Mouse (Mus musculus): Measurements from ENCODE around the gene Hus1b. TPM values are rescaled to one million over a fixed set of nuclear protein-coding genes. Genes with fewer than 3 reads are reported as not detected.

Gene Hus1b
- polyA plus RNA-seq, 1 experiment = 0.10 TPM

GRCm38 (mm10) chr13:30924269-30924668 is 23.3 kb downstream of the Hus1b start:
- no peak overlapping the region for H3K4me3 ChIP-seq (ENCODE audit: low read depth, low read length)
- H3K27me3 ChIP-seq (ENCODE audit: control insufficient read depth, insufficient read depth, low read length) = no peaks in the 10 kb centered on the region
- no peak for TF ChIP-seq POLR2A (IDR thresholded peaks at IDR 0.05; ENCODE audit: low read depth, low read length)
- H3K4me1 ChIP-seq (ENCODE audit: control insufficient read depth, insufficient read depth, insufficient read length, low read length) = no peaks in the 10 kb centered on the region
- peaks cover 15% of the 10 kb centered on the region for H3K36me3 ChIP-seq (ENCODE audit: control insufficient read depth, insufficient read depth, low read length)
- WGBS = 84% methylated on average over 6 of the region's 6 CpGs
- H3K27ac ChIP-seq (ENCODE audit: insufficient read depth, low read depth, low read length) = no peak overlapping the region

GRCm38 (mm10) chr13:30921914-30922313 is 25.6 kb downstream of the Hus1b start:
- H3K4me1 ChIP-seq (ENCODE audit: control insufficient read depth, insufficient read depth, insufficient read length, low read length) = no peaks in the 10 kb centered on the region
- peaks cover 12% of the 10 kb centered on the region for H3K36me3 ChIP-seq (ENCODE audit: control insufficient read depth, insufficient read depth, low read length)
- no peak overlapping the region for H3K27ac ChIP-seq (ENCODE audit: insufficient read depth, low read depth, low read length)
- TF ChIP-seq POLR2A (IDR thresholded peaks at IDR 0.05; ENCODE audit: low read depth, low read length) (no peak), CTCF (IDR thresholded peaks at IDR 0.05; ENCODE audit: extremely low read depth, insufficient read length, insufficient replicate concordance, low read depth, low read length) (no peak)
- H3K4me3 ChIP-seq (ENCODE audit: low read depth, low read length) = no peak overlapping the region
- H3K27me3 ChIP-seq (ENCODE audit: control insufficient read depth, insufficient read depth, low read length) = no peaks in the 10 kb centered on the region
- 87% methylated on average over 4 of the region's 4 CpGs for WGBS

GRCm38 (mm10) chr13:30913757-30914156 is 33.8 kb downstream of the Hus1b start:
- Histone ChIP-seq H3K4me1 (ENCODE audit: control insufficient read depth, insufficient read depth, insufficient read length, low read length) (no peaks in the 10 kb centered on the region), H3K27ac (ENCODE audit: insufficient read depth, low read depth, low read length) (no peak overlapping the region), H3K4me3 (ENCODE audit: low read depth, low read length) (no peak overlapping the region), H3K36me3 (ENCODE audit: control insufficient read depth, insufficient read depth, low read length) (no peaks in the 10 kb centered on the region; the same call in 1 of the 2 replicates), H3K27me3 (ENCODE audit: control insufficient read depth, insufficient read depth, low read length) (no peaks in the 10 kb centered on the region)
- TF ChIP-seq POLR2A (IDR thresholded peaks at IDR 0.05; ENCODE audit: low read depth, low read length) = no peak
- TF ChIP-seq CTCF (IDR thresholded peaks at IDR 0.05; ENCODE audit: extremely low read depth, insufficient read length, insufficient replicate concordance, low read depth, low read length) = no peak

GRCm38 (mm10) chr13:30913028-30913427 is 34.5 kb downstream of the Hus1b start:
- TF ChIP-seq POLR2A (IDR thresholded peaks at IDR 0.05; ENCODE audit: low read depth, low read length) = no peak
- TF ChIP-seq CTCF (IDR thresholded peaks at IDR 0.05; ENCODE audit: extremely low read depth, insufficient read length, insufficient replicate concordance, low read depth, low read length) = no peak
- H3K4me3 ChIP-seq (ENCODE audit: low read depth, low read length) = no peak overlapping the region
- 0 out of 2 replicates have a peak overlapping the region, but pooled peaks have one; percentile 1 for H3K27ac ChIP-seq (ENCODE audit: insufficient read depth, low read depth, low read length)
- no peaks in the 10 kb centered on the region; the same call in 1 of the 2 replicates for H3K36me3 ChIP-seq (ENCODE audit: control insufficient read depth, insufficient read depth, low read length)
- WGBS = 58% methylated on average over 4 of the region's 4 CpGs
- H3K27me3 ChIP-seq (ENCODE audit: control insufficient read depth, insufficient read depth, low read length) = no peaks in the 10 kb centered on the region
- no peaks in the 10 kb centered on the region for H3K4me1 ChIP-seq (ENCODE audit: control insufficient read depth, insufficient read depth, insufficient read length, low read length)

- Histone ChIP-seq H3K36me3 (ENCODE audit: control insufficient read depth, insufficient read depth, low read length) (no peaks in the 10 kb centered on the region; the same call in 1 of the 2 replicates), H3K27me3 (ENCODE audit: control insufficient read depth, insufficient read depth, low read length) (no peaks in the 10 kb centered on the region), H3K4me3 (ENCODE audit: low read depth, low read length) (no peak overlapping the region), H3K4me1 (ENCODE audit: control insufficient read depth, insufficient read depth, insufficient read length, low read length) (no peaks in the 10 kb centered on the region), H3K27ac (ENCODE audit: insufficient read depth, low read depth, low read length) (peak overlapping the region; percentile 53)
- TF ChIP-seq POLR2A (IDR thresholded peaks at IDR 0.05; ENCODE audit: low read depth, low read length) (no peak), CTCF (IDR thresholded peaks at IDR 0.05; ENCODE audit: extremely low read depth, insufficient read length, insufficient replicate concordance, low read depth, low read length) (no peak)
- WGBS = 68% methylated on average over 5 of the region's 5 CpGs
Observed at GRCm38 (mm10) chr13:30911931-30912625, 35.5 kb downstream of the Hus1b start.

GRCm38 (mm10) chr13:30910889-30911288 is 36.7 kb downstream of the Hus1b start:
- peaks cover 5% of the 10 kb centered on the region; the same call in 1 of the 2 replicates for H3K36me3 ChIP-seq (ENCODE audit: control insufficient read depth, insufficient read depth, low read length)
- H3K4me1 ChIP-seq (ENCODE audit: control insufficient read depth, insufficient read depth, insufficient read length, low read length) = no peaks in the 10 kb centered on the region
- no peak for TF ChIP-seq CTCF (IDR thresholded peaks at IDR 0.05; ENCODE audit: extremely low read depth, insufficient read length, insufficient replicate concordance, low read depth, low read length)
- no peak for TF ChIP-seq POLR2A (IDR thresholded peaks at IDR 0.05; ENCODE audit: low read depth, low read length)
- H3K27me3 ChIP-seq (ENCODE audit: control insufficient read depth, insufficient read depth, low read length) = no peaks in the 10 kb centered on the region
- no peak overlapping the region for H3K4me3 ChIP-seq (ENCODE audit: low read depth, low read length)
- peak overlapping the region; percentile 46 for H3K27ac ChIP-seq (ENCODE audit: insufficient read depth, low read depth, low read length)
- 70% methylated on average over 5 of the region's 5 CpGs for WGBS

- no peaks in the 10 kb centered on the region for H3K4me1 ChIP-seq (ENCODE audit: control insufficient read depth, insufficient read depth, insufficient read length, low read length)
- 90% methylated on average over 2 of the region's 2 CpGs for WGBS
- peaks cover 23% of the 10 kb centered on the region for H3K36me3 ChIP-seq (ENCODE audit: control insufficient read depth, insufficient read depth, low read length)
- no peak overlapping the region for H3K4me3 ChIP-seq (ENCODE audit: low read depth, low read length)
- H3K27me3 ChIP-seq (ENCODE audit: control insufficient read depth, insufficient read depth, low read length) = no peaks in the 10 kb centered on the region
- TF ChIP-seq POLR2A (IDR thresholded peaks at IDR 0.05; ENCODE audit: low read depth, low read length) (no peak), CTCF (IDR thresholded peaks at IDR 0.05; ENCODE audit: extremely low read depth, insufficient read length, insufficient replicate concordance, low read depth, low read length) (no peak)
- H3K27ac ChIP-seq (ENCODE audit: insufficient read depth, low read depth, low read length) = no peak overlapping the region
Observed at GRCm38 (mm10) chr13:30902286-30902685, 45.3 kb downstream of the Hus1b start.
